Mouse (Mus musculus) myocyte (in vitro differentiated cells): Measurements from ENCODE around the gene Olfr652.

Source experiments
- CEBPB ChIP-seq: IDR thresholded peaks from 2 replicates; pipeline ENCODE4 v1.6.1; 2011; ENCODE audit warnings: mild to moderate bottlenecking, moderate library complexity; ENCODE audit not compliant: poor library complexity, insufficient read depth, severe bottlenecking
- E2F4 ChIP-seq: IDR thresholded peaks from one replicate; pipeline ENCODE4 v1.6.1; 2011; ENCODE audit warnings: mild to moderate bottlenecking, control low read depth, moderate library complexity; ENCODE audit not compliant: insufficient read depth
- MAX ChIP-seq: IDR thresholded peaks from one replicate; pipeline ENCODE4 v1.6.1; 2011; ENCODE audit warnings: low read depth, mild to moderate bottlenecking, control low read depth
- MYOD1 ChIP-seq, 3 experiments: IDR thresholded peaks; one replicate each; pipeline ENCODE4 v1.6.1; 2011; ENCODE audit warnings: control low read depth in 2 of 3, low read depth in 2 of 3, mild to moderate bottlenecking in 2 of 3, moderate library complexity in 1 of 3; ENCODE audit not compliant: insufficient read length in 2 of 3, control insufficient read depth in 1 of 3
- POLR2A ChIP-seq: IDR thresholded peaks from one replicate; pipeline ENCODE4 v1.6.1; 2011; ENCODE audit warnings: low read depth, mild to moderate bottlenecking, control low read depth, moderate library complexity; ENCODE audit not compliant: insufficient read length
- POLR2AphosphoS2 ChIP-seq: IDR thresholded peaks from one replicate; pipeline ENCODE4 v1.6.1; 2011; ENCODE audit warnings: low read depth, control low read depth; ENCODE audit not compliant: insufficient read length
- TCF12 ChIP-seq: IDR thresholded peaks from one replicate; pipeline ENCODE4 v1.6.1; 2011; ENCODE audit warnings: mild to moderate bottlenecking, control low read depth; ENCODE audit not compliant: poor library complexity, insufficient read depth, severe bottlenecking

DNA sequence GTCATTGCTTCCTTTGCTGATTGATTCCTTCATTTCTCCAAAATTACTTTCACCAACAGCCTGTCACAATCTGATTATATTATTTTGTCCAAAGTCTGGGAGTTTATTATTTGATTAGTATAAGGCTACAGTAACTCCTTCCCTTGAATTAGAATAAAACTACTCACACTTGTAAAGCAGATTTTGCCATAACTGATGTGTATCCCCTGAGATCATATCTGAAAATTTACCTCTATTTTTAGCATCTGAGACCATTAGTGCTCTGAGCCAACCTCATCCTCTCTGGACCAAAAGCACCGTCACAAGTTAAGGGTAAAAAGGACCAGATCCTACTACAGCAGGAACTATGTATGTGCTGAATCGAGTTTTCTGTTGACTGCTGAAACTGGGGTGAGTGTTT, 16.3 kb downstream of the Olfr652 start, which contains the start of gene Olfr653:
- TF ChIP-seq POLR2A = no peak
- no peak for TF ChIP-seq POLR2AphosphoS2
- no peak for TF ChIP-seq E2F4
- TF ChIP-seq MYOD1 (IDR thresholded peaks at IDR 0.05; ENCODE audit: control insufficient read depth in 1 of 3, insufficient read length in 2 of 3, low read depth in 2 of 3) = no peak
- no peak for TF ChIP-seq CEBPB
- TF ChIP-seq MAX = no peak
- no peak for TF ChIP-seq TCF12
